Mouse (Mus musculus) liver, embryonic 14.5 days (tissue): ENCODE measurements around the gene Tmem132b. TPM values are rescaled to one million over a fixed set of nuclear protein-coding genes. Genes with fewer than 3 reads are reported as not detected.

Experiments used
- ATAC-seq: fragments of 200-750 bp; cut with Nextera tagmentation; 2 replicates; pipeline ENCODE4 v1.8.0; 2017; ENCODE audit warnings: moderate number of reproducible peaks, mild to moderate bottlenecking, moderate library complexity; ENCODE audit not compliant: insufficient read depth
- DNase-seq, 3 experiments: peaks; one replicate each; pipeline ENCODE4 v3.0.0-alpha.2; 2012 to 2013; ENCODE audit warnings: low read depth in 3 of 3, low spot score in 3 of 3
- H3K27ac ChIP-seq: fragments of 300-500 bp; sonication (generic); 2 replicates; pipeline ENCODE4 v1.5.1; 2014; ENCODE audit warnings: moderate library complexity, mild to moderate bottlenecking, control low read depth, inconsistent platforms
- H3K27me3 ChIP-seq: fragments of 300-500 bp; sonication (generic); 2 replicates; pipeline ENCODE4 v1.6.1; 2014; ENCODE audit warnings: mild to moderate bottlenecking, low read length, moderate library complexity; ENCODE audit not compliant: control insufficient read depth, insufficient read depth
- H3K36me3 ChIP-seq: fragments of 300-500 bp; sonication (generic); replicated peaks from 2 replicates; pipeline ENCODE4 v1.6.1; 2014; ENCODE audit warnings: low read depth; ENCODE audit not compliant: control insufficient read depth, insufficient read depth
- H3K4me1 ChIP-seq, 2 experiments: fragments of 200-500 bp in 1 of 2; fragments of 300-500 bp in 1 of 2; sonication (generic) in 1 of 2; replicated peaks; 2 replicates each; pipeline ENCODE4 v1.6.1; 2012 to 2014; ENCODE audit warnings: antibody characterized with exemption in 1 of 2, inconsistent platforms in 1 of 2, low read length in 1 of 2; ENCODE audit not compliant: control insufficient read depth in 2 of 2, insufficient read depth in 2 of 2
- H3K4me2 ChIP-seq: fragments of 300-500 bp; sonication (generic); 2 replicates; pipeline ENCODE4 v1.6.1; 2014; ENCODE audit warnings: low read depth, mild to moderate bottlenecking, control low read depth, moderate library complexity
- H3K4me3 ChIP-seq, 2 experiments: fragments of 200-500 bp in 1 of 2; fragments of 300-500 bp in 1 of 2; sonication (generic) in 1 of 2; 2 replicates each; pipeline ENCODE4 v1.5.1; 2012 to 2014; ENCODE audit warnings: low read depth in 2 of 2, low read length in 2 of 2, mild to moderate bottlenecking in 2 of 2, control low read depth in 1 of 2, inconsistent platforms in 1 of 2, moderate library complexity in 1 of 2; ENCODE audit not compliant: insufficient read depth in 1 of 2
- H3K9ac ChIP-seq: fragments of 300-500 bp; sonication (generic); replicated peaks from 2 replicates; pipeline ENCODE4 v1.6.1; 2014; ENCODE audit warnings: mild to moderate bottlenecking, control low read depth, moderate library complexity
- H3K9me3 ChIP-seq: fragments of 300-500 bp; sonication (generic); 2 replicates; pipeline ENCODE4 v1.6.1; 2016; ENCODE audit warnings: low read length, mixed read lengths; ENCODE audit not compliant: control insufficient read depth
- CTCF ChIP-seq: IDR thresholded peaks from 2 replicates; pipeline ENCODE4 v1.5.1; 2016; ENCODE audit warnings: antibody characterized with exemption, low read depth, control low read depth
- EP300 ChIP-seq: IDR thresholded peaks from 2 replicates; pipeline ENCODE4 v1.6.1; 2016; ENCODE audit warnings: antibody characterized with exemption, low read depth
- WGBS: fragments of 180-500 bp; shearing (Covaris S2); extraction: QIAGEN DNeasy Blood & Tissue Kit; methylation state at CpG from one replicate; pipeline ENCODE4 v1.1.7; 2014; ENCODE audit not compliant: insufficient replicate concordance; 5-methylcytosine and 5-hydroxymethylcytosine counted together
- polyA plus RNA-seq, 2 experiments: library from polyadenylated mRNA; depleted of rRNA in 1 of 2; stranded (reverse) in 1 of 2; unstranded in 1 of 2; fragments of >200 nt; fragmentation: Nextera tagmentation in 1 of 2; extraction: Ambion mirVana in 1 of 2; gene quantifications; 2 replicates each; pipeline versions ENCODE4 v1.2.1 to v1.2.3; 2012 to 2014

Gene Tmem132b
- 0.01 TPM in 1 of 2 replicates, not detected in the other for polyA plus RNA-seq (2012; rRNA removed)
- polyA plus RNA-seq (2014; fragmentation: Nextera tagmentation; extraction: Ambion mirVana), result not detected in 2 replicates

GRCm38 (mm10) chr5:125531634-125532033 lies at the start of gene Tmem132b:
Gene Tmem132b (plus strand): TSS chr5:125531774.
- Histone ChIP-seq H3K27me3 (peaks cover 52% of the 10 kb centered on the region), H3K9me3 (no peaks in the 10 kb centered on the region), H3K4me1 (no peaks in the 10 kb centered on the region), H3K4me2 (peak within 1 kb of the TSS; percentile 18; the same call in 1 of the 2 replicates), H3K4me3 (peak within 1 kb of the TSS in 1 of 2 experiments; percentile 12; a peak in 1 of 4 replicates), H3K36me3 (no peaks in the 10 kb centered on the region), H3K27ac (no peak within 1 kb of the TSS), H3K9ac (no peak within 1 kb of the TSS)
- TF ChIP-seq EP300 (no peak), CTCF (no peak)
- WGBS, result 1% methylated on average over 25 of the region's 25 CpGs
- ATAC-seq, result no peak
- DNase-seq, result no peak

GRCm38 (mm10) chr5:125482474-125482873 lies 49.1 kb upstream of the Tmem132b start:
- Histone ChIP-seq H3K4me2 (no peak overlapping the region), H3K9ac (no peak overlapping the region), H3K9me3 (no peaks in the 10 kb centered on the region), H3K4me1 (no peaks in the 10 kb centered on the region; a peak in 1 of 4 replicates), H3K27me3 (no peaks in the 10 kb centered on the region), H3K36me3 (peaks cover 5% of the 10 kb centered on the region; the same call in 1 of the 2 replicates), H3K4me3 (no peak overlapping the region), H3K27ac (no peak overlapping the region)
- 68% methylated on average over 7 of the region's 7 CpGs for WGBS
- ATAC-seq (no peak), DNase-seq (no peak)
- TF ChIP-seq EP300, result no peak
- TF ChIP-seq CTCF, result no peak

GRCm38 (mm10) chr5:125483712-125484611 lies 47.6 kb upstream of the Tmem132b start:
- DNase-seq, result no peak
- Histone ChIP-seq H3K4me3 (no peak overlapping the region), H3K4me1 (no peaks in the 10 kb centered on the region; a peak in 1 of 4 replicates), H3K27ac (no peak overlapping the region), H3K9me3 (no peaks in the 10 kb centered on the region), H3K9ac (no peak overlapping the region), H3K36me3 (peaks cover 5% of the 10 kb centered on the region; the same call in 1 of the 2 replicates), H3K27me3 (no peaks in the 10 kb centered on the region), H3K4me2 (no peak overlapping the region)
- peak; percentile 27; the same call in 1 of the 2 replicates for ATAC-seq
- no peak for TF ChIP-seq EP300
- no peak for TF ChIP-seq CTCF
- WGBS, result 59% methylated on average over 5 of the region's 6 CpGs

GRCm38 (mm10) chr5:125485031-125485778 lies 46.4 kb upstream of the Tmem132b start:
- WGBS, result 63% methylated on average over 4 of the region's 4 CpGs
- Histone ChIP-seq H3K27me3 (no peaks in the 10 kb centered on the region), H3K36me3 (peaks cover 5% of the 10 kb centered on the region; the same call in 1 of the 2 replicates), H3K27ac (no peak overlapping the region), H3K9ac (no peak overlapping the region), H3K9me3 (no peaks in the 10 kb centered on the region), H3K4me3 (no peak overlapping the region), H3K4me1 (no peaks in the 10 kb centered on the region; a peak in 1 of 4 replicates), H3K4me2 (no peak overlapping the region)
- TF ChIP-seq CTCF (no peak), EP300 (no peak)
- no peak for ATAC-seq
- no peak for DNase-seq

GRCm38 (mm10) chr5:125486088-125486487 lies 45.5 kb upstream of the Tmem132b start:
- TF ChIP-seq EP300 (no peak), CTCF (no peak)
- Histone ChIP-seq H3K9ac (no peak overlapping the region), H3K36me3 (peaks cover 5% of the 10 kb centered on the region; the same call in 1 of the 2 replicates), H3K4me1 (no peaks in the 10 kb centered on the region; a peak in 1 of 4 replicates), H3K9me3 (no peaks in the 10 kb centered on the region), H3K4me2 (no peak overlapping the region), H3K27me3 (no peaks in the 10 kb centered on the region), H3K27ac (no peak overlapping the region), H3K4me3 (no peak overlapping the region)
- 43% methylated on average over 1 of the region's 1 CpGs for WGBS
- no peak for DNase-seq
- no peak for ATAC-seq
